Mouse (Mus musculus) layer of hippocampus, adult 18-20 months (tissue): ENCODE measurements at regions not wholly inside any gene's neighbourhood (a gene's known extent, or its start where the extent isn't known, plus 50 kb on each side); places are given as distances from the start of the nearest gene placed in this dataset.
A peak's percentile ranks its signal among the peaks of the same experiment; 100 is the strongest.

Experiments used
- DNase-seq, 2 experiments: peaks; one replicate each; pipeline ENCODE4 v3.0.0; 2022; ENCODE audit warnings: low spot score in 2 of 2

DNA sequence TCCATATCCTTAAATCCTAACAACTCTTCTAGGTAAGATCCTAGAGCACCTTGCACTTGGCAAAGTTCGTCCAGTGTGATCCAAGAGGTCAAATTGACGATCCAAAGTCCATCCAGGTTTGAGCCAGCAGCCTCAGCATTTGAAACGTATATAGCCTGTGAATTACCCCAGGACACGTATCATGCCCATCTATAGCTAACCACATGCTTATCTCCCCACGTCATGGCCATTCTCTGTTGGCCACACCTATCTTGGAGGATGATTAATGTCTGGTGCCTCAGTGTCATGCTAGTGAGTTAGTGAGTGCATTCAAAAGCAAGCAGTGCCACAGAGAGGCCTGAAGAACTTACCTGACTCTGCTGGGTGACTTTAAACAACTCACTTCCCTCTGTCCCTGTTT lies 1521.9 kb upstream of the Gm6569 start:
- no peak for DNase-seq

- no peak for DNase-seq
Measured at GRCm38 (mm10) chr15:72321528-72321927, 1512.8 kb upstream of the Gm6569 start.

DNA sequence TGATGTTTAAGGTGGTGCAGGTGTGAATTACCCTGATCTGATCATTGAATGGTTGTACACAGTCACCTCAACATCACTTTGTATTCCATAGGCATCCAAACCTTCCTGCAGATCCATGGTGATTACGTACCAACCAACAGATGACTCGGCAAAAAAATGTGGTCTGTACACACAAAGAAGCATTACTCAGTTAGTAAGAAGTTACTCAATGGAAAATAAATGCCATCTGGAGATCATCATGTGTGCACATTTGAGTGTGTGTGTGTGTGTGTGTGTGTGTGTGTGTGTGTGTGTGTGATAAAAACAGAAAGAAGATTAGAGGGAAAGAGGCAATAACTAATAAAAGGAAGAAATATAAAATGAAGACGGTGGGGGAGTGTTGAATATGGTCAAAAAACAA lies 1512.2 kb upstream of the Gm6569 start:
- no peak for DNase-seq

DNA sequence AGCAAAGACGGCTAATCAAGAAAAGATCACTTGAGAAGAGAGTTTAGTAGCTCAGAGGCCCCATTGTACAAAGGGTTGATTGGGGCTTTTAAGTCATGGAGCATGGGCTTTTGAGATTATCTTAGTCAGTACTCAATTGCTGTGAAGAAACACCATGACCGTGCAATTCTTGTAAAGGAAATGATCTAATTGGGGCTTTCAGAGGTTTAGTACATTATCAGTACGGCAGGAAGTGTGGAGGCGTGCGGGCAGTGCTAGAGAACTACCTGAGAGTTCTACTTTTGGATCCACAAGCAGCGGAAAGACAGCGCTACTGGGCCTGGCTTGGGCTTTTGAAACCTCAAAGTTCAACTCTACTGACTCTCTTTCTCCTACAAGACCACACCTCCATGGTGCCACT lies 1511.2 kb upstream of the Gm6569 start:
- no peak for DNase-seq

- no peak for DNase-seq
Measured at GRCm38 (mm10) chr15:72331262-72331661, 1503.1 kb upstream of the Gm6569 start.

DNA sequence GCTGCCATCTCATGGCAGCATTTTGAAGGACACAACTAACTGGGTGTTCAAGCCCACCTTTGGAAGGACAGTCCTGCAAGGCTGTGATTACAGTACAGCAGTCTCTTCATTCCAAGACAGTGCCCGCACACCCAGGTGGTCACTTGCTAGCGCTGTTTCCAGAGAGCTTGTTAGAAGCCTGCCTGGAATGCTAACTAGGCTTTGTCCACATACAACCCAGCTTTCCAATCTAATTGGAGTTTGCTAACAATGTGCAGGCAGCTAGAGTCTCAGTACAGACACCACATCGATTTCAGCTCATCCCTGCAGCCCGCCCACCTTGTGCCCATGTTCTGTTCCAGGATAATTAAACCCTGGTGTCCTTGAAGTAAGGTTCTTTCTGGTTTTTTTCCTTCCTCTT lies 1499.9 kb upstream of the Gm6569 start:
- no peak for DNase-seq

DNA sequence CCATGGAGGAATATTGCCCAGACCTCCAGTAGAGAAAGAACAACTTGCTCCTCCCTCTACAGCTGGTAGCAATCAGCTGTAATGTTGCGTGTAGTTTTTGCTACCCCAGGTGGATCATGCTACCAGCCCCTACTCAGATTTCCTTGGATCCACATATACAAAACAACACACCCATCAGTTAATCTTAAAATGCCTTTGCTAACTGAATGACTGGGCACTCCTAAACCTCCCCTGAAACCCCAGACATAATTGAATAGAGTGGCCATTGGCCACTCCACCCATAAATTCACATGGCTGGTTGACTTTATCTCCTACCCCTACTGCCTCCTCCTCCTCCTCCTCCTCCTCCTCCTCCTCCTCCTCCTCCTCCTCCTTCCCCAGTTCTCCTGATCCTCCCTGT lies 1494.7 kb upstream of the Gm6569 start:
- DNase-seq: no peak

GRCm38 (mm10) chr15:72341991-72342390 lies 1492.4 kb upstream of the Gm6569 start:
- DNase-seq: no peak

- DNase-seq: no peak
Measured at GRCm38 (mm10) chr15:72342504-72342903, 1491.9 kb upstream of the Gm6569 start.

DNA sequence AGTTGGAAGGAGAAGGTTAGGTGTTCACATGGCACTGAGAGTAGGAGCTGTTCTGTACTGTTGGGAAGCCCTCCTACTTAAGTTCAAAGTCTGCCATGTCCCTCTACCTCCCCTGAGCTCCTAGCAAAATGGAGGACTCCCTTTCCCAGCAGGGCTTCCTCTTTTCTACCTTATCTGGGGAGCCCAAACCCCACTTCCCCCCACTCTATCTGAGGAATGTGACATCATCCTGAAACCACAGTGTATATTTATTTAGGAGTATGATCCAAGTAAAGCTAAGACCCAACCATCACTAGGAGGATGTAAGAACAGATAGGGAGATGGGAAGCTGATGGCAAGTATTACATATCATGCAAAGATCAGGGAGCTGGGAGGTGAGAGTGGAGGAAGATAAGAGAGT lies 1490.6 kb upstream of the Gm6569 start:
- DNase-seq: no peak

GRCm38 (mm10) chr15:72353371-72353770 lies 1481.0 kb upstream of the Gm6569 start:
- no peak for DNase-seq

- DNase-seq: no peak
Measured at GRCm38 (mm10) chr15:72355626-72356025, 1478.7 kb upstream of the Gm6569 start.

- no peak for DNase-seq
Measured at GRCm38 (mm10) chr15:72359636-72360035, 1474.7 kb upstream of the Gm6569 start.

- no peak for DNase-seq
Measured at GRCm38 (mm10) chr15:72360049-72360448, 1474.3 kb upstream of the Gm6569 start.

DNA sequence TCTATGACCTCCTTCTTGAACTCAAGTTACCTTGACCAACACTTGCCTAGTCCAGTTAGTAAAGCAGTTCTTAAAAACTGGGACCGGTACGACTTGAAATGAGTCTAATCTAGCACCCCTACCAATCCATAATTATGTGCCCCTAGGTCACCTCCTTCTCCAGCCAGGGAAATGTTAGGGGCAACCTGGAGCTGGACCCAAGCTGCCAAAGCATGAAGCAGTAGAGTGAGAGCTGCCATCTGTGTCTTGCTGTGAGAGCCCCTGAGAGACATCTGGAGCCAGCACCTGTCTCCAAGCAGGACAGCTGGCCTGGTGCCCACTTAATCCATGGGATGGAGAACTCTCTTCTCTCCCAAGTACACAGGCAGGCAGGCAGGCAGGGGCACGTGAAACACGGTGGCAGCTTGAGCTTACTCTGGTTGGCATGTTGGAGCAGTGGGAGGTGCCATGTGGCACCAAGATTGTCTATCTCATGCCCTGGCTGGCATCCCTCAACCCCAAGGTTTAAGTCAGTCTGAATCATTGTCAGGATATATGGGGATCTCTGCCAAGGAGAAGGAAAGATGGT lies 1473.8 kb upstream of the Gm6569 start:
- no peak for DNase-seq

GRCm38 (mm10) chr15:72373041-72373440 lies 1461.3 kb upstream of the Gm6569 start:
- DNase-seq: no peak

DNA sequence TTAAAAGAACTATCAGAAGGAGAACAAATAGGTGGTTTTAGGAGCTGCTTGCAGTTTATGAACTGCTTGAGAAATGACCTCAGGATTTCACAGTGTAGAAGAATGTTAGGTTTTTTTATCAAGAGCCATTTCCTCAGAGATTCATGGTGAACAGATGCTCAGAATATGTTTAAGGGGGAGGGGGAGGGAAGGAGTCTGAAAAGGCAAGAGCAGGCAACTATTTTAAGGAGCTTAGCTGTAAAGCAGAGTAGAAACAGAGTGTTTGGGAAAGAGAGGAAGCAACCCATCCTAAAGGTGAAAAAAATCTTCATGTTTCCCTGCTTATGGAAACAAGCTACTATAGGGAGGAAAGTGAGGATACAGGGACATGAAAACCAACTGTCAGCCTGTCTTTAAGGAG lies 1457.2 kb upstream of the Gm6569 start:
- DNase-seq: peak in 1 of 2 experiments; percentile 39

DNA sequence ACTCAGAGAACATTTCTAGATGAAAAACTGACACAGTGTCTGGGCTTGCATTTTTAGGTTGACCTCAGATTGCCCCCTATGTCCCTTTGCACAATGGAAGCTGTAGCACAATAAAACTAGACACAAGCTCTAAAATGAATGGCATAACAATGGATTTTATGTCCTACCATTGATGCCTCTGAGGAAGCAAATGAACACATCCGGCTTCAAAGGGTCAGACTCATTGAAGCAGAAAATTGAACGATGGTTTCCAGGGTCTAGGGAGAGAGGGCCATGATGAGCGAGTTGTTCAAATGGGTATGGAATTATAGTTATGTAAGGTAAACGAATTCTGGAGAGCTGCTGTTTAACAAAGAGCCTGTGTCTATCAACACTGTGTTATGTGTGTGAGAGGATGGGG lies 1455.1 kb upstream of the Gm6569 start:
- DNase-seq: no peak

- peak in 1 of 2 experiments; percentile 36 for DNase-seq
Measured at GRCm38 (mm10) chr15:72381164-72381563, 1453.2 kb upstream of the Gm6569 start.

GRCm38 (mm10) chr15:72381744-72382143 lies 1452.6 kb upstream of the Gm6569 start:
- no peak for DNase-seq

GRCm38 (mm10) chr15:72382521-72382920 lies 1451.8 kb upstream of the Gm6569 start:
- DNase-seq: peak in 1 of 2 experiments; percentile 37

GRCm38 (mm10) chr15:72383062-72383461 lies 1451.3 kb upstream of the Gm6569 start:
- no peak for DNase-seq

- DNase-seq: no peak
Measured at GRCm38 (mm10) chr15:72383470-72383869, 1450.9 kb upstream of the Gm6569 start.

DNA sequence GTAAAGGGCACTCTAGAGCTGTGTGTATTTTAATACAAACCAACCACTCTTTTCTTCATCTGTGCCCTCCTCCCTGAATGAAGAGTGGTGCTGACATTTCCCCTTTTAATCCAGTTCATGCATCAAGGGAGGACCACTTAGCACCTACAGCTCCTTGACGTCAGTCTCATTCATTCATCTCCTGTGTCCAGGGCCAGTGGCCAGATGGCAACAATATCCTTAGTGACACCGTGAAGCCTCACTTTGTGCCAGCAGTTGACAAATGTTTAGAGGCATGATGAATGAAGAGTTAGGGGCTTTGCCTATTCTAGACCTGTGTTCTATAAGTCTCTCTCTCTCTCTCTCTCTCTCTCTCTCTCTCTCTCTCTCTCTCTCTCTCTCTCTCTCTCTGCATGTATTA lies 1441.1 kb upstream of the Gm6569 start:
- no peak for DNase-seq
